Mouse (Mus musculus): ENCODE measurements at regions not wholly inside any gene's neighbourhood (a gene's known extent, or its start where the extent isn't known, plus 50 kb on each side); places are given as distances from the start of the nearest gene placed in this dataset.

GRCm38 (mm10) chr14:24997786-24998509 is 461.0 kb upstream of the Zmiz1 start:
- DNase-seq (ENCODE audit: low read depth, low spot score) = no peak

- DNase-seq (ENCODE audit: low read depth, low spot score) = no peak
Measured at GRCm38 (mm10) chr14:24999008-24999572, 459.9 kb upstream of the Zmiz1 start.

- DNase-seq (ENCODE audit: low read depth, low spot score) = no peak
Measured at GRCm38 (mm10) chr14:25005241-25005946, 453.6 kb upstream of the Zmiz1 start.

- DNase-seq (ENCODE audit: low read depth, low spot score) = no peak
Measured at GRCm38 (mm10) chr14:25011926-25012325, 447.1 kb upstream of the Zmiz1 start.

- no peak for DNase-seq (ENCODE audit: low read depth, low spot score)
Measured at GRCm38 (mm10) chr14:25015288-25016238, 443.4 kb upstream of the Zmiz1 start.

- no peak for DNase-seq (ENCODE audit: low read depth, low spot score)
Measured at GRCm38 (mm10) chr14:25017860-25018259, 441.1 kb upstream of the Zmiz1 start.

- peak; percentile 12 for DNase-seq (ENCODE audit: low read depth, low spot score)
Measured at GRCm38 (mm10) chr14:25019306-25019905, 439.6 kb upstream of the Zmiz1 start.

GRCm38 (mm10) chr14:25022523-25023269 is 436.3 kb upstream of the Zmiz1 start:
- DNase-seq (ENCODE audit: low read depth, low spot score) = no peak

- no peak for DNase-seq (ENCODE audit: low read depth, low spot score)
Measured at GRCm38 (mm10) chr14:25023270-25023800, 435.6 kb upstream of the Zmiz1 start.

- no peak for DNase-seq (ENCODE audit: low read depth, low spot score)
Measured at GRCm38 (mm10) chr14:25025074-25025473, 433.9 kb upstream of the Zmiz1 start.

- DNase-seq (ENCODE audit: low read depth, low spot score) = no peak
Measured at GRCm38 (mm10) chr14:25027076-25027475, 431.9 kb upstream of the Zmiz1 start.

- DNase-seq (ENCODE audit: low read depth, low spot score) = no peak
Measured at GRCm38 (mm10) chr14:25027842-25028241, 431.1 kb upstream of the Zmiz1 start.

- DNase-seq (ENCODE audit: low read depth, low spot score) = no peak
Measured at GRCm38 (mm10) chr14:25030881-25031280, 428.1 kb upstream of the Zmiz1 start.

- no peak for DNase-seq (ENCODE audit: low read depth, low spot score)
Measured at GRCm38 (mm10) chr14:25031756-25032680, 427.0 kb upstream of the Zmiz1 start.

- DNase-seq (ENCODE audit: low read depth, low spot score) = no peak
Measured at GRCm38 (mm10) chr14:25032899-25033298, 426.1 kb upstream of the Zmiz1 start.

GRCm38 (mm10) chr14:25042265-25042664 is 416.7 kb upstream of the Zmiz1 start:
- no peak for DNase-seq (ENCODE audit: low read depth, low spot score)

GRCm38 (mm10) chr14:25044106-25044505 is 414.9 kb upstream of the Zmiz1 start:
- no peak for DNase-seq (ENCODE audit: low read depth, low spot score)

- DNase-seq (ENCODE audit: low read depth, low spot score) = no peak
Measured at GRCm38 (mm10) chr14:25044867-25045266, 414.1 kb upstream of the Zmiz1 start.

GRCm38 (mm10) chr14:25050674-25051251 is 408.2 kb upstream of the Zmiz1 start:
- peak; percentile 14 for DNase-seq (ENCODE audit: low read depth, low spot score)

Measured in skeletal muscle tissue, adult 2 months (tissue).